Mouse (Mus musculus) embryonic facial prominence, embryonic 15.5 days (tissue): ENCODE data around the gene Bcorl1. TPM values are rescaled to one million over a fixed set of nuclear protein-coding genes. Genes with fewer than 3 reads are reported as not detected.

Experiments
- ATAC-seq: fragments of 200-750 bp; cut with Nextera tagmentation; 2 replicates; pipeline ENCODE4 v1.8.0; 2017; ENCODE audit warnings: low read depth, moderate TSS enrichment; ENCODE audit not compliant: insufficient number of reproducible peaks, low FRiP score, low TSS enrichment
- H3K27ac ChIP-seq: fragments of 300-500 bp; sonication (generic); replicated peaks from 2 replicates; pipeline ENCODE4 v1.5.1; 2015; ENCODE audit warnings: mild to moderate bottlenecking, inconsistent platforms
- H3K27me3 ChIP-seq: fragments of 300-500 bp; sonication (generic); 2 replicates; pipeline ENCODE4 v1.6.1; 2015; ENCODE audit warnings: inconsistent platforms
- H3K36me3 ChIP-seq: fragments of 300-500 bp; sonication (generic); 2 replicates; pipeline ENCODE4 v1.6.1; 2015; ENCODE audit warnings: mild to moderate bottlenecking, inconsistent platforms
- H3K4me1 ChIP-seq: fragments of 300-500 bp; sonication (generic); 2 replicates; pipeline ENCODE4 v1.6.1; 2015; ENCODE audit warnings: inconsistent platforms
- H3K4me2 ChIP-seq: fragments of 300-500 bp; sonication (generic); replicated peaks from 2 replicates; pipeline ENCODE4 v1.6.1; 2015; ENCODE audit warnings: mild to moderate bottlenecking, inconsistent platforms
- H3K4me3 ChIP-seq: fragments of 300-500 bp; sonication (generic); replicated peaks from 2 replicates; pipeline ENCODE4 v1.5.1; 2015; ENCODE audit warnings: mild to moderate bottlenecking, inconsistent platforms
- H3K9ac ChIP-seq: fragments of 300-500 bp; sonication (generic); 2 replicates; pipeline ENCODE4 v1.6.1; 2015; ENCODE audit warnings: inconsistent platforms
- H3K9me3 ChIP-seq: fragments of 300-500 bp; sonication (generic); replicated peaks from 2 replicates; pipeline ENCODE4 v1.6.1; 2016; ENCODE audit warnings: inconsistent platforms
- WGBS: fragments of 180-500 bp; shearing (Covaris S2); methylation state at CpG from one replicate; pipeline ENCODE4 v1.1.7; 2015; 5-methylcytosine and 5-hydroxymethylcytosine counted together
- polyA plus RNA-seq: library from polyadenylated mRNA; unstranded; fragments of >200 nt; fragmentation: Nextera tagmentation; extraction: Ambion mirVana; gene quantifications from 2 replicates; pipeline ENCODE4 v1.2.1, GENCODE M21; 2015

Gene Bcorl1
- polyA plus RNA-seq, 1 experiment from 2014 or later = 5.3 TPM

- ATAC-seq = peak; percentile 92
- H3K27ac ChIP-seq = peak overlapping the region; percentile 73
- 15% methylated on average over 27 of the region's 36 CpGs for WGBS
These were observed 2.3 kb downstream of the Bcorl1 start for GRCm38 (mm10) chrX:48343461-48343952.

GRCm38 (mm10) chrX:48343966-48344642, 2.9 kb downstream of the Bcorl1 start:
- H3K4me3 ChIP-seq = peak overlapping the region; percentile 56
- no peaks in the 10 kb centered on the region for H3K9me3 ChIP-seq
- 14% methylated on average over 25 of the region's 30 CpGs for WGBS
- 0 out of 2 replicates have a peak, but pooled peaks cover 5% of the 10 kb centered on the region for H3K4me1 ChIP-seq
- ATAC-seq = no peak
- H3K9ac ChIP-seq = 0 out of 2 replicates have a peak overlapping the region, but pooled peaks have one; percentile 15
- peak overlapping the region; percentile 76 for H3K4me2 ChIP-seq
- H3K27ac ChIP-seq = peak overlapping the region; percentile 73
- no peaks in the 10 kb centered on the region for H3K27me3 ChIP-seq
- H3K36me3 ChIP-seq = no peaks in the 10 kb centered on the region

More at GRCm38 (mm10) chrX:48343461-48343952, 2.3 kb downstream of the Bcorl1 start:
- H3K9me3 ChIP-seq = no peaks in the 10 kb centered on the region
- H3K4me3 ChIP-seq = peak overlapping the region; percentile 56
- H3K36me3 ChIP-seq = no peaks in the 10 kb centered on the region
- no peaks in the 10 kb centered on the region for H3K27me3 ChIP-seq
- peak overlapping the region; percentile 76 for H3K4me2 ChIP-seq
- 0 out of 2 replicates have a peak, but pooled peaks cover 5% of the 10 kb centered on the region for H3K4me1 ChIP-seq
- 0 out of 2 replicates have a peak overlapping the region, but pooled peaks have one; percentile 15 for H3K9ac ChIP-seq

- Histone ChIP-seq H3K4me1 (0 out of 2 replicates have a peak, but pooled peaks cover 5% of the 10 kb centered on the region), H3K36me3 (no peaks in the 10 kb centered on the region), H3K4me3 (peak overlapping the region; percentile 56), H3K9ac (peak overlapping the region; percentile 37), H3K4me2 (peak overlapping the region; percentile 76), H3K9me3 (no peaks in the 10 kb centered on the region), H3K27me3 (no peaks in the 10 kb centered on the region), H3K27ac (peak overlapping the region; percentile 55; the same call in 1 of the 2 replicates)
- WGBS = 18% methylated on average over 26 of the region's 61 CpGs
- ATAC-seq = no peak
These were observed 3.7 kb downstream of the Bcorl1 start for GRCm38 (mm10) chrX:48344643-48345384.

- no peaks in the 10 kb centered on the region for H3K9me3 ChIP-seq
- H3K9ac ChIP-seq = peak overlapping the region; percentile 37
- 0 out of 2 replicates have a peak, but pooled peaks cover 5% of the 10 kb centered on the region for H3K4me1 ChIP-seq
- 11% methylated on average over 32 of the region's 45 CpGs for WGBS
- no peak for ATAC-seq
- peak overlapping the region; percentile 56 for H3K4me3 ChIP-seq
- no peaks in the 10 kb centered on the region for H3K27me3 ChIP-seq
- peak overlapping the region; percentile 39; the same call in 1 of the 2 replicates for H3K27ac ChIP-seq
- no peaks in the 10 kb centered on the region for H3K36me3 ChIP-seq
- peak overlapping the region; percentile 76 for H3K4me2 ChIP-seq
These were observed 4.3 kb downstream of the Bcorl1 start for GRCm38 (mm10) chrX:48345385-48345932.

- no peaks in the 10 kb centered on the region for H3K4me1 ChIP-seq
- no peak overlapping the region for H3K27ac ChIP-seq
- no peaks in the 10 kb centered on the region for H3K36me3 ChIP-seq
- H3K27me3 ChIP-seq = no peaks in the 10 kb centered on the region
- no peak overlapping the region for H3K4me3 ChIP-seq
- ATAC-seq = no peak
- 85% methylated on average over 6 of the region's 6 CpGs for WGBS
- no peak overlapping the region for H3K9ac ChIP-seq
- H3K9me3 ChIP-seq = no peaks in the 10 kb centered on the region
- no peak overlapping the region for H3K4me2 ChIP-seq
These were observed 14.2 kb downstream of the Bcorl1 start for GRCm38 (mm10) chrX:48355346-48355745.

GRCm38 (mm10) chrX:48365836-48366577, 24.8 kb downstream of the Bcorl1 start:
- no peak overlapping the region for H3K4me3 ChIP-seq
- no peaks in the 10 kb centered on the region for H3K9me3 ChIP-seq
- peaks cover 9% of the 10 kb centered on the region; the same call in 1 of the 2 replicates for H3K36me3 ChIP-seq
- no peaks in the 10 kb centered on the region for H3K27me3 ChIP-seq
- H3K9ac ChIP-seq = no peak overlapping the region
- peaks cover 9% of the 10 kb centered on the region; the same call in 1 of the 2 replicates for H3K4me1 ChIP-seq
- no peak overlapping the region for H3K27ac ChIP-seq
- ATAC-seq = no peak
- H3K4me2 ChIP-seq = no peak overlapping the region
- WGBS = 52% methylated on average over 15 of the region's 15 CpGs

- Histone ChIP-seq H3K4me2 (no peak overlapping the region), H3K9ac (no peak overlapping the region), H3K27ac (no peak overlapping the region), H3K4me3 (no peak overlapping the region), H3K4me1 (peaks cover 9% of the 10 kb centered on the region; the same call in 1 of the 2 replicates), H3K36me3 (peaks cover 9% of the 10 kb centered on the region; the same call in 1 of the 2 replicates), H3K9me3 (no peaks in the 10 kb centered on the region), H3K27me3 (no peaks in the 10 kb centered on the region)
- no peak for ATAC-seq
- 88% methylated on average over 9 of the region's 9 CpGs for WGBS
These were observed 26.7 kb downstream of the Bcorl1 start for GRCm38 (mm10) chrX:48367841-48368240.

GRCm38 (mm10) chrX:48383643-48384042, 42.5 kb downstream of the Bcorl1 start:
- Histone ChIP-seq H3K9ac (no peak overlapping the region), H3K4me2 (no peak overlapping the region), H3K27ac (no peak overlapping the region), H3K27me3 (no peaks in the 10 kb centered on the region), H3K9me3 (no peaks in the 10 kb centered on the region), H3K4me3 (no peak overlapping the region), H3K36me3 (peaks cover 33% of the 10 kb centered on the region), H3K4me1 (no peaks in the 10 kb centered on the region)
- no peak for ATAC-seq
- 43% methylated on average over 7 of the region's 7 CpGs for WGBS

GRCm38 (mm10) chrX:48385927-48386326, 44.8 kb downstream of the Bcorl1 start:
- ATAC-seq = no peak
- Histone ChIP-seq H3K9me3 (no peaks in the 10 kb centered on the region), H3K27me3 (no peaks in the 10 kb centered on the region), H3K4me2 (no peak overlapping the region), H3K27ac (no peak overlapping the region), H3K4me3 (no peak overlapping the region), H3K4me1 (no peaks in the 10 kb centered on the region), H3K9ac (no peak overlapping the region), H3K36me3 (peaks cover 31% of the 10 kb centered on the region)
- 51% methylated on average over 4 of the region's 4 CpGs for WGBS

- Histone ChIP-seq H3K4me1 (no peaks in the 10 kb centered on the region), H3K27ac (no peak overlapping the region), H3K9me3 (no peaks in the 10 kb centered on the region), H3K36me3 (peaks cover 31% of the 10 kb centered on the region; the same call in 1 of the 2 replicates), H3K4me2 (no peak overlapping the region), H3K9ac (no peak overlapping the region), H3K4me3 (no peak overlapping the region), H3K27me3 (no peaks in the 10 kb centered on the region)
- ATAC-seq = no peak
- WGBS = 91% methylated on average over 6 of the region's 6 CpGs
These were observed 48.2 kb downstream of the Bcorl1 start for GRCm38 (mm10) chrX:48389380-48389779.
